Mouse (Mus musculus) MEL (cell line): ENCODE results near the gene Sfn.

Source experiments
- CTCF ChIP-seq, 3 experiments: IDR thresholded peaks in 2 of 3; conservative IDR thresholded peaks in 1 of 3; 2 replicates each; pipeline ENCODE4 v1.5.1; 2011 to 2012; ENCODE audit warnings: low read length in 3 of 3, low read depth in 2 of 3, mild to moderate bottlenecking in 2 of 3, improper control_type of control experiment in 1 of 3, inconsistent platforms in 1 of 3, mixed read lengths in 1 of 3, moderate library complexity in 1 of 3; ENCODE audit not compliant: control insufficient read depth in 1 of 3, insufficient read depth in 1 of 3, poor library complexity in 1 of 3, severe bottlenecking in 1 of 3
- HCFC1 ChIP-seq: IDR thresholded peaks from 2 replicates; pipeline ENCODE4 v1.6.1; 2012; ENCODE audit warnings: low read depth, mild to moderate bottlenecking, inconsistent platforms, low read length, improper control_type of control experiment, moderate library complexity
- KAT2A ChIP-seq: conservative IDR thresholded peaks from 2 replicates; pipeline ENCODE4 v1.6.1; 2012; ENCODE audit warnings: low read depth, low read length, improper control_type of control experiment, inconsistent platforms
- MAFK ChIP-seq: IDR thresholded peaks from 2 replicates; pipeline ENCODE4 v1.6.1; 2011; ENCODE audit warnings: low read depth, mild to moderate bottlenecking, low read length, improper control_type of control experiment, borderline replicate concordance
- NELFE ChIP-seq: IDR thresholded peaks from 2 replicates; pipeline ENCODE4 v1.6.1; 2011; ENCODE audit warnings: low read depth, low read length, improper control_type of control experiment
- POLR2A ChIP-seq, 2 experiments: IDR thresholded peaks; 2 replicates each; pipeline ENCODE4 v1.6.1; 2011 to 2012; ENCODE audit warnings: low read length in 2 of 2, mild to moderate bottlenecking in 2 of 2, control low read depth in 1 of 2, improper control_type of control experiment in 1 of 2, low read depth in 1 of 2, moderate library complexity in 1 of 2; ENCODE audit not compliant: control insufficient read depth in 1 of 2, insufficient read depth in 1 of 2, poor library complexity in 1 of 2
- RCOR1 ChIP-seq: IDR thresholded peaks from 2 replicates; pipeline ENCODE4 v1.6.1; 2012; ENCODE audit warnings: low read depth, mild to moderate bottlenecking, inconsistent platforms, low read length, improper control_type of control experiment
- ZC3H11A ChIP-seq: IDR thresholded peaks from 2 replicates; pipeline ENCODE4 v1.6.1; 2012; ENCODE audit warnings: low read depth, mild to moderate bottlenecking, inconsistent platforms, low read length, improper control_type of control experiment

DNA sequence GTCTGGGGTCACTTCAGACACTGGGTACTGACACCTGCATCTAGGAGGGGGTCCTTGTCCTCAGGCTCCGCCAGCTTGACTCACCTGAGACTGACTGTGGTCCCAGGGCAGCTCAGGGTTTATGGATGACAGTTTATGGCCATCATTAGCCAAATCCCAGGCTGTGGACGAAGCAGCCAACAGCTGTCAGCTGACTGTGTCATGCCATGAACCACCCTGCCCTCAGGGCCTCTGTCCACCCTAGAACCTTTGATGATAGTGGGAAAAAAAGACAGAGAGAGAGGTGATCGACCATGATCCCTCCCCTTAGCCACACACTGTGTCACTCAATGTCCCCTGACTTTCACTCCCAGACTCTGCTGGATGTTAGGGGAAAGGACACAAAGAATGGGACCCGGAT, 40.3 kb downstream of the Sfn start:
- TF ChIP-seq RCOR1: no peak
- no peak for TF ChIP-seq KAT2A
- no peak for TF ChIP-seq NELFE
- TF ChIP-seq POLR2A (IDR thresholded peaks at IDR 0.05; ENCODE audit: control insufficient read depth in 1 of 2, insufficient read depth in 1 of 2, low read depth in 1 of 2, low read length in 2 of 2, poor library complexity in 1 of 2): no peak
- no peak for TF ChIP-seq HCFC1
- TF ChIP-seq CTCF (IDR thresholded peaks at IDR 0.05 in 2 of 3, conservative IDR thresholded peaks at IDR 0.05 in 1 of 3; ENCODE audit: control insufficient read depth in 1 of 3, insufficient read depth in 1 of 3, low read depth in 2 of 3, low read length in 3 of 3, poor library complexity in 1 of 3, severe bottlenecking in 1 of 3): no peak
- TF ChIP-seq MAFK: no peak
- no peak for TF ChIP-seq ZC3H11A
